Mouse (Mus musculus): Measurements from ENCODE around the gene Olfr441.
"Not testable (repeated sequence)": the region's sequence is repeated elsewhere in the genome, so short reads cannot be mapped to it uniquely, and the experiment has no call there.

The Olfr441 gene

DNA sequence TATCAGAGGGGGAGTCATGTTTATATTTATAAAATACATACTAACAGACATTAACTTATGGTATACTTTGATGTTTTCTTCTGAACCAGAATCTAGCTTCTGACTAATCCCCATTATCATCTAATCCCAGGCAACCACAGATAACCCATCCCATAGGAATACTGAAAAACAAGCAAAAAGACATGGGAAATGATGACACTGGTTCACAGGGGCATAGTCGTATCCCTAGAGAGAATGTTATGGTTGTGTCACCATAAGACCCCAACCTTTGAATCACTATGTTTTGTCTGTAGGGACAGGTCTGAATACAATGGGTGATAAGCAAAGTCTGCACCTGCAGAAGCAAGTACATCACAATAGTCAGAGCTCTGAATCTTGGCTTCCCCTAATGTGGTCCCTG, at the start of gene Olfr441:
TSS of gene Olfr441 (plus strand) at position 301 of the 400 bp plus-strand sequence.
- DNase-seq: not testable (repeated sequence)

DNA sequence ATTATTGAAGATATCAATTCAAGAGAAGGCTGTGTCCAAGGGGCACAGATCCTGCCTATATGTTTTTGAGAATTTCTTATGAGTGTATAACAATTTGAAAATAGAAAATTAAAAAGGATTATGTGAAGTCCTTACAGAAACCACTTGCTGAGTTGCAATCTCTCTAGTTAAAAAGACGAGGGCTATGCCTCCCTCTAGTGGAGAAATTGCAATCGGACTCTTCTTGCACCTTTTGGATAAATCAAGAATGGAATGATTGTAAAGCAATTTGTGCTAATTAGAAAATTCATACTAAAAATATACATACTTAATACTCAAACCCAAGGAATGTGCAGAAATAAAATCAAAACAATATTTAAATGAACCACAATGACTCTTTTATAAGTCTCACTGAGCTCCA, 27.4 kb upstream of the Olfr441 start:
- no peak for DNase-seq

DNA sequence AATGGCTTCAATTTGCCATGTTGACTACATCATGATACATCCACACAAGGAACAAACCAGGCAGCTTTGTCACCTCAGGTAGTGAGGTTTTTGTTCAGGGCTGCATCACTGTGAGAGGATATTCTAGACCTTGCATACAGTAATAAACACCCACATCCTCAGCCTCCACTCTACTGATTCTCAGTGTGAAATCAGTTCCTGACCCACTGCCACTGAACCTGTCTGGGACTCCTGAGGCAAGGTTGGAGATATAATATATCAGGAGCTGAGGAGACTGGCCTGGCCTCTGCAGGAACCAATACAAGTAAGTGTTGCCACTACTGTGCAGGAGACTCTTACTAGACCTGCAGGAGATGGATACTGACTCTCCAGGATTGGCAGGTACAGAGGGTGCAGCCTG, 24.8 kb upstream of the Olfr441 start:
- not testable (repeated sequence) for DNase-seq

DNA sequence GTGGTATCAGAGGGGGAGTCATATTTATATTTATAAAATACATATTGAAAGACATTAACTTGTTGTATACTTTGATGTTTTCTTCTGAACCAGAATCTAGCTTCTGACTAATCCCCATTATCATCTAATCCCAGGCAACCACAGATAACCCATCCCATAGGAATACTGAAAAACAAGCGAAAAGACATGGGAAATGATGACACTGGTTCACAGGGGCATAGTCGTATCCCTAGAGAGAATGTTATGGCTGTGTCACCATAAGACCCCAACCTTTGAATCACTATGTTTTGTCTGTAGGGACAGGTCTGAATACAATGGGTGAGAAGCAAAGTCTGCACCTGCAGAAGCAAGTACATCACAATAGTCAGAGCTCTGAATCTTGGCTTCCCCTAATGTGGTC, 40.1 kb downstream of the Olfr441 start, which contains the start of gene Olfr237-ps1:
TSS of gene Olfr237-ps1 (plus strand) at position 301 of the 400 bp plus-strand sequence.
- not testable (repeated sequence) for DNase-seq

DNA sequence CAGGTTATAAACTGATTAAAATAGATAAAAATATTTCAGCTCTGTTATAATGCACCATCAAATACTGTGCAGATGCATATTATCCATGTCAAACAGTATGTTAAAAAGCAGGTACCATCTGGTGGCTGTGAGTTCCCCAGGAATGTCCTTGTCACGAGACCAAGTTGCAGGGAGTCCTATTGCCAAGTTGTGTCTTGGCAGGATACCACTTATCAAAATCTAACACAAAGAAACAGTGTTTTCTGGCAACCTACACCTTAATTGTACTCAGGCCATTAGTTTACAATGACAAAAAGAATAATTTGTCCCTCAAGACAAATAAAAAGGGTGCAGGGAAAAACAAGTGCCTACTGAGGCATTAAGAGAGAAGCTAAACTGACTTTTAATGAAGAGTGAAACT, 53.3 kb downstream of the Olfr441 start:
- no peak for DNase-seq

DNA sequence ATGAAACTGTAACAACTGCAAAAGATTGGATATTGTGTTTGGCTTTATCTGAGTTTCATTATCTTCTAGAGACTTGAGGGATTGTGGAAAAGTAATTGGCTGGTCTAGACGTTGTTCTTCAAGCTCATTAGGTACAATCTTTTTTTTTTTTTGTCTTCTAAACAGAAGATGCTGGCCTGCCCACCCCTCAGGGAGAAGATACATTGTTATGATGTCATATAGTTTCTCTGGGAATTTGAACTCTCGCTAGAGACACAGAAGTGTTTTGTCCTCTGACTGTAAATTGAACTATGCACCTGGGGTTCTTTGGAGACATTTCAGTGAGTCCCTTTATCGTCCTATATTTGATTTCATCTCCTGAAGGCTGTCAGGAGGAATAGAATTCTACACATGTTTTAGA, 56.8 kb downstream of the Olfr441 start, which contains the start of gene Olfr437:
TSS of gene Olfr437 (plus strand) at position 301 of the 400 bp plus-strand sequence.
- no peak for DNase-seq

DNA sequence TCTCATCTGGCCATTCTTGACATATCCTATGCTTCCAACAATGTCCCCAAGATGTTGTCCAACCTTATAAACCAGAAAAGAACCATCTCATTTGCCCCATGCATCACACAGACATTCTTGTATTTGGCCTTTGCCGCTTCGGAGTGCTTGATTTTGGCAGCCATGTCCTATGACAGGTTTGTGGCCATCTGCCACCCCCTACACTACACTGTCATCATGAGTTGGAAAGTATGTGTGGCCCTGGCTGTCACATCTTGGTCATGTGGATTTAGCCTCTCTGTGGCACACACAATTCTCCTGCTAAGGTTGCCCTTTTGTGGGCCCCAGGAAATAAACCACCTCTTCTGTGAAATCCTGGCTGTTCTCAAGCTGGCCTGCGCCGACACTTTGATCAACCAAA, 61.1 kb downstream of the Olfr441 start:
- no peak for DNase-seq

Measured in liver (tissue).